Mouse (Mus musculus): Measurements from ENCODE around the gene Ptrh1. TPM values are rescaled to one million over a fixed set of nuclear protein-coding genes. Genes with fewer than 3 reads are reported as not detected.

The Ptrh1 gene
- polyA plus RNA-seq, 1 experiment from 2014 or later: 5.5 TPM

- Histone ChIP-seq H3K4me3 (replicated peaks) (no peak overlapping the region), H3K4me1 (replicated peaks) (peaks cover 14% of the 10 kb centered on the region; the same call in 1 of the 2 replicates), H3K9me3 (no peaks in the 10 kb centered on the region), H3K27me3 (replicated peaks) (no peaks in the 10 kb centered on the region), H3K36me3 (no peaks in the 10 kb centered on the region), H3K27ac (no peak overlapping the region), H3K9ac (no peak overlapping the region), H3K4me2 (replicated peaks) (no peak overlapping the region)
- 17% methylated on average over 8 of the region's 8 CpGs for WGBS
- ATAC-seq: no peak
Measured at GRCm38 (mm10) chr2:32779131-32779530, 3.5 kb downstream of the Ptrh1 start.

- Histone ChIP-seq H3K4me2 (replicated peaks) (no peak overlapping the region), H3K4me3 (replicated peaks) (no peak overlapping the region), H3K36me3 (no peaks in the 10 kb centered on the region), H3K27ac (no peak overlapping the region), H3K9me3 (no peaks in the 10 kb centered on the region), H3K4me1 (replicated peaks) (peaks cover 9% of the 10 kb centered on the region; the same call in 1 of the 2 replicates), H3K27me3 (replicated peaks) (no peaks in the 10 kb centered on the region), H3K9ac (no peak overlapping the region)
- ATAC-seq: no peak
- WGBS: 91% methylated on average over 6 of the region's 6 CpGs
Measured at GRCm38 (mm10) chr2:32779714-32780113, 4.1 kb downstream of the Ptrh1 start.

DNA sequence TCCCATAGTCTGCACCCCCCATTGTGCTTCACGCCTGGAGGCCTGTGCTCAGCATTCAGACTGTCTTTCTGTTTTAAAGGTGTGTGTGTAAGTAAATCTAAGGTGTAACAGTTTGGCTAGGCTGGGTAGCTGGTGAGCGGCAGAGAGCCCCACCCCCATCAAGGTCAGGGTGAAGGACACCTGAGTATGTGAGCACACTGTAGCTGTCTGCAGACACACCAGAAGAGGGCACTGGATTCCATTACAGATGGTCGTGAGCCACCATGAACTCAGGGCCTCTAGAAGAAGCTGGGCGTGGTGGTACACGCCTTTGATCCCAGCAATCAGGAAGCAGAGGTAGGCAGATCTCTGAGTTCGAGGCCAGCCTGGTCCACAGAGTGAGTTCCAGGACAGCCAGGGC lies 6.1 kb downstream of the Ptrh1 start:
- no peak for ATAC-seq
- Histone ChIP-seq H3K36me3 (no peaks in the 10 kb centered on the region), H3K27ac (no peak overlapping the region), H3K4me3 (replicated peaks) (no peak overlapping the region), H3K9ac (no peak overlapping the region), H3K4me1 (replicated peaks) (no peaks in the 10 kb centered on the region), H3K27me3 (replicated peaks) (no peaks in the 10 kb centered on the region), H3K4me2 (replicated peaks) (no peak overlapping the region), H3K9me3 (no peaks in the 10 kb centered on the region)
- 68% methylated on average over 6 of the region's 6 CpGs for WGBS

GRCm38 (mm10) chr2:32784048-32784681 lies 8.6 kb downstream of the Ptrh1 start, which contains the start of gene Cfap157:
Gene Cfap157 (minus strand): TSS chr2:32784428.
- Histone ChIP-seq H3K9ac (no peak within 1 kb of the TSS), H3K4me2 (replicated peaks) (no peak within 1 kb of the TSS), H3K27ac (no peak within 1 kb of the TSS), H3K4me1 (replicated peaks) (no peaks in the 10 kb centered on the region), H3K27me3 (replicated peaks) (no peaks in the 10 kb centered on the region), H3K4me3 (replicated peaks) (no peak within 1 kb of the TSS), H3K9me3 (no peaks in the 10 kb centered on the region), H3K36me3 (no peaks in the 10 kb centered on the region)
- ATAC-seq: no peak
- WGBS: 53% methylated on average over 4 of the region's 4 CpGs

DNA sequence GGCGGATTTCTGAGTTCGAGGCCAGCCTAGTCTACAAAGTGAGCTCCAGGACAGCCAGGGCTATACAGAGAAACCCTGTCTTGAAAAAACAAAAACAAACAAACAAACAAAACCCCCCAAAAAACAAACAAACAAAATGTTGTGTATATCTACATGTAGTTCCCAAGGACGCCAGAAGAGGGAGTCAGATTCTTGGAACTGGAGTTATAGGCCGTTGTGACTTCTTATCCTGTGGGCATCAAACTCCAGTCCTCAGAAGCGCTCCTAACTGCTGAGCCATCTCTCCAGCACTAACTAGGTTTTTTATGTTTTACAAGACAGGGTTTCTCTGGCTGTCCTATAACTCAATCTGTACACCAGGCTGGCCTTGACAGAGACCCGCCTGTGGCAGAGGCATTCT lies 11.6 kb downstream of the Ptrh1 start:
- no peak overlapping the region for H3K4me2 ChIP-seq (replicated peaks)
- WGBS: 64% methylated on average over 6 of the region's 6 CpGs
- no peak overlapping the region for H3K4me3 ChIP-seq (replicated peaks)
- H3K9ac ChIP-seq: no peak overlapping the region
- no peaks in the 10 kb centered on the region for H3K4me1 ChIP-seq (replicated peaks)
- no peaks in the 10 kb centered on the region for H3K9me3 ChIP-seq
- no peak for ATAC-seq
- no peaks in the 10 kb centered on the region for H3K27me3 ChIP-seq (replicated peaks)
- no peaks in the 10 kb centered on the region for H3K36me3 ChIP-seq
- H3K27ac ChIP-seq: no peak overlapping the region

- H3K36me3 ChIP-seq: no peaks in the 10 kb centered on the region
- H3K4me3 ChIP-seq (replicated peaks): no peak overlapping the region
- no peak overlapping the region for H3K4me2 ChIP-seq (replicated peaks)
- 59% methylated on average over 2 of the region's 2 CpGs for WGBS
- no peaks in the 10 kb centered on the region for H3K9me3 ChIP-seq
- H3K27me3 ChIP-seq (replicated peaks): no peaks in the 10 kb centered on the region
- no peak for ATAC-seq
- no peak overlapping the region for H3K9ac ChIP-seq
- no peak overlapping the region for H3K27ac ChIP-seq
- H3K4me1 ChIP-seq (replicated peaks): no peaks in the 10 kb centered on the region
Measured at GRCm38 (mm10) chr2:32788581-32788980, 13.0 kb downstream of the Ptrh1 start.

GRCm38 (mm10) chr2:32791297-32791696 lies 15.7 kb downstream of the Ptrh1 start:
- H3K36me3 ChIP-seq: 0 out of 2 replicates have a peak, but pooled peaks cover 2% of the 10 kb centered on the region
- no peak overlapping the region for H3K27ac ChIP-seq
- no peaks in the 10 kb centered on the region for H3K9me3 ChIP-seq
- H3K4me3 ChIP-seq (replicated peaks): no peak overlapping the region
- no peak overlapping the region for H3K9ac ChIP-seq
- H3K4me1 ChIP-seq (replicated peaks): no peaks in the 10 kb centered on the region
- no peak overlapping the region for H3K4me2 ChIP-seq (replicated peaks)
- 75% methylated on average over 6 of the region's 6 CpGs for WGBS
- H3K27me3 ChIP-seq (replicated peaks): no peaks in the 10 kb centered on the region
- ATAC-seq: no peak

DNA sequence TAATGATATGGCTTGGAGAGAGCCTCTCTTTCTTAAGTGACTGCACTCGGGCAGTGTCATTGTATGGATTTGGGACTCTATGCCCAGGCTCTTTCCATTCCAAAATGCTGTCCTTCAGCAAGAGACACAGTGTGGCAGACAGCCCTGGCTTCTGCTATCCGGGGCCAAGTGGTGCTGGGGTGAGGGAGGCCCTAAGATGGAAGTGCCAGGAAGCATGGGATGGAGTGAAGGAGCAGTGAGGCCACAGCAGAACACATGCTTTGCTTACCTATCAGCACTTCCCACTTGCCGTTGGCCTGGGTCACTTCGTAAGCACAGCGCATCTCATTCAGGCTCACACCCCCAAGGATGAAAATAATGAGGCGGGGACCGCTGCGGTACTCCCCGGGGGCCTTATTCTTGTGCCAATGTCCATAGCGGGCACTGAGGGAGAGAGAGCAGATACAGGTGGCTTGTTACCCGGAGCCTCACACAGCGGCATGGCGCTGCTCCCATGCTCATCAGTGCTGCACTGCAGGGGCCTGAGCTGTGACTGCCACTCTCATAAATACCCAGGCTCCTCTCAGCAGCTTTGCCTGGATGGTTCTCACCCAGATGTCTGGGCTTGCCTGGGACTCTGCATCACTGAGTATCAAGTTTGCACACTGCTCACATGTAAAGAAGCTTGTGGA lies 20.3 kb downstream of the Ptrh1 start:
- H3K9me3 ChIP-seq: no peaks in the 10 kb centered on the region
- 90% methylated on average over 13 of the region's 13 CpGs for WGBS
- H3K4me2 ChIP-seq (replicated peaks): no peak overlapping the region
- no peak overlapping the region for H3K9ac ChIP-seq
- H3K4me3 ChIP-seq (replicated peaks): no peak overlapping the region
- H3K27me3 ChIP-seq (replicated peaks): no peaks in the 10 kb centered on the region
- ATAC-seq: no peak
- H3K27ac ChIP-seq: no peak overlapping the region
- H3K4me1 ChIP-seq (replicated peaks): no peaks in the 10 kb centered on the region
- peaks cover 9% of the 10 kb centered on the region for H3K36me3 ChIP-seq

GRCm38 (mm10) chr2:32798251-32798962 lies 22.8 kb downstream of the Ptrh1 start:
- WGBS: 51% methylated on average over 10 of the region's 10 CpGs
- Histone ChIP-seq H3K9me3 (no peaks in the 10 kb centered on the region), H3K27me3 (replicated peaks) (no peaks in the 10 kb centered on the region), H3K4me1 (replicated peaks) (no peaks in the 10 kb centered on the region), H3K36me3 (peaks cover 9% of the 10 kb centered on the region), H3K4me2 (replicated peaks) (no peak overlapping the region), H3K4me3 (replicated peaks) (no peak overlapping the region), H3K9ac (no peak overlapping the region), H3K27ac (no peak overlapping the region)
- ATAC-seq: no peak

- WGBS: 80% methylated on average over 14 of the region's 14 CpGs
- Histone ChIP-seq H3K4me1 (replicated peaks) (no peaks in the 10 kb centered on the region), H3K4me2 (replicated peaks) (no peak overlapping the region), H3K36me3 (peaks cover 9% of the 10 kb centered on the region; the same call in 1 of the 2 replicates), H3K4me3 (replicated peaks) (no peak overlapping the region), H3K27me3 (replicated peaks) (no peaks in the 10 kb centered on the region), H3K9ac (no peak overlapping the region), H3K9me3 (no peaks in the 10 kb centered on the region), H3K27ac (no peak overlapping the region)
- ATAC-seq: peak; percentile 76
Measured at GRCm38 (mm10) chr2:32808816-32809566, 33.4 kb downstream of the Ptrh1 start.

DNA sequence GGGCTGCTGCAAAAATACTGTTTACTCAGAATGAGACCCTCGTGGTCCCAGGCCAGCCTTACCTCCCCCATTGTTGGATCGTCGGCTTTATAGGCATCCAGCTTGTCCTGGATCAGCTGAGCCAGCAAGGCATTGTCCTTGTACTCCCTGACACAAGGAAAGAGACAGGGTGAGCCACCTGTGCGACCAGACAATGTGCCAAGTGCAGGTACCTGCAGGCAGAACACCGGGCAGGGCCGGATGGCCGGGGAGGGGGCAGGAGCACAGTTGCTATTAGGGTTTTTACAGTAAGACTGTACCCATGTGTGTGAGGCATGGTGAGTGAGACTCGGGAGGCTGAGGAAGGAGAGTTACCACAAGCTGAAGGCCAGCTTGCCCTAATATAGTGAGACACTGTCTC lies 36.4 kb downstream of the Ptrh1 start:
- H3K9me3 ChIP-seq: no peaks in the 10 kb centered on the region
- H3K9ac ChIP-seq: no peak overlapping the region
- no peak overlapping the region for H3K4me3 ChIP-seq (replicated peaks)
- H3K27me3 ChIP-seq (replicated peaks): no peaks in the 10 kb centered on the region
- WGBS: 75% methylated on average over 8 of the region's 8 CpGs
- no peak overlapping the region for H3K4me2 ChIP-seq (replicated peaks)
- no peak for ATAC-seq
- H3K27ac ChIP-seq: no peak overlapping the region
- H3K4me1 ChIP-seq (replicated peaks): no peaks in the 10 kb centered on the region
- no peaks in the 10 kb centered on the region for H3K36me3 ChIP-seq

DNA sequence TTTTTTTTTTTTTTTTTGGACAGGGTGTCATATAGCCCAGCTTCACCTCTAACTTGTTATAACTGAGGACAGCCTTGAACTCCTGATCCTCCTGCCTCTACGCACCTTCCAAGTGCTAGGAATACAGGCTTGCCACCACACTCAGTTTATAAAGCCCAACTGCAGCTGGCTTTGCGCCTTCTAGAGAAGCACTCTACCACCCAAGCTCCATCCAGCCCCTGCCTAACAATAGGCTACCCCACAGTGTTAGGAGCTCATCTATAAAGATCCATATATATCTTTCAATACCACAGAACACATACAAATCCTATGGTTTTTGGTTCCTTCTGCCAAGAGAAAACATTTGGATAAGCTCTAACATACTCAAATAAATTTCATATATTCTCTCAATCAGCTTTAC lies 40.9 kb downstream of the Ptrh1 start:
- no peaks in the 10 kb centered on the region for H3K27me3 ChIP-seq (replicated peaks)
- no peaks in the 10 kb centered on the region for H3K36me3 ChIP-seq
- H3K9me3 ChIP-seq: no peaks in the 10 kb centered on the region
- 96% methylated on average over 2 of the region's 2 CpGs for WGBS
- no peak overlapping the region for H3K27ac ChIP-seq
- no peak overlapping the region for H3K4me3 ChIP-seq (replicated peaks)
- H3K9ac ChIP-seq: no peak overlapping the region
- H3K4me1 ChIP-seq (replicated peaks): no peaks in the 10 kb centered on the region
- no peak overlapping the region for H3K4me2 ChIP-seq (replicated peaks)
- ATAC-seq: no peak

All from intestine, embryonic 15.5 days (tissue).